Mouse (Mus musculus) heart, embryonic 11.5 days (tissue): ENCODE results near the gene Olfr690. TPM values are rescaled to one million over a fixed set of nuclear protein-coding genes. Genes with fewer than 3 reads are reported as not detected.

Experiments
- ATAC-seq: fragments of 200-750 bp; cut with Nextera tagmentation; replicated peaks from 2 replicates; pipeline ENCODE4 v1.8.0; 2017; ENCODE audit warnings: moderate library complexity; ENCODE audit not compliant: insufficient number of reproducible peaks, low FRiP score, low TSS enrichment
- H3K27ac ChIP-seq: fragments of 300-500 bp; sonication (generic); 2 replicates; pipeline ENCODE4 v1.5.1; 2014; ENCODE audit warnings: mild to moderate bottlenecking, low read depth, low read length
- H3K27me3 ChIP-seq: fragments of 300-500 bp; sonication (generic); 2 replicates; pipeline ENCODE4 v1.6.1; 2014; ENCODE audit warnings: mild to moderate bottlenecking, low read length, mixed read lengths; ENCODE audit not compliant: control insufficient read depth, insufficient read depth
- H3K36me3 ChIP-seq: fragments of 300-500 bp; sonication (generic); 2 replicates; pipeline ENCODE4 v1.6.1; 2014; ENCODE audit warnings: mild to moderate bottlenecking, low read length, moderate library complexity, mixed read lengths; ENCODE audit not compliant: control insufficient read depth, insufficient read depth
- H3K4me1 ChIP-seq: fragments of 300-500 bp; sonication (generic); 2 replicates; pipeline ENCODE4 v1.6.1; 2014; ENCODE audit warnings: low read length; ENCODE audit not compliant: control insufficient read depth, insufficient read depth
- H3K4me2 ChIP-seq: fragments of 300-500 bp; sonication (generic); 2 replicates; pipeline ENCODE4 v1.6.1; 2014; ENCODE audit warnings: mild to moderate bottlenecking, moderate library complexity
- H3K4me3 ChIP-seq: fragments of 300-500 bp; sonication (generic); 2 replicates; pipeline ENCODE4 v1.5.1; 2014; ENCODE audit warnings: low read depth, low read length
- H3K9ac ChIP-seq: fragments of 300-500 bp; sonication (generic); 2 replicates; pipeline ENCODE4 v1.6.1; 2014; ENCODE audit warnings: mild to moderate bottlenecking, low read depth, low read length, moderate library complexity
- H3K9me3 ChIP-seq: fragments of 300-500 bp; sonication (generic); replicated peaks from 2 replicates; pipeline ENCODE4 v1.6.1; 2016; ENCODE audit warnings: low read length; ENCODE audit not compliant: control insufficient read depth
- WGBS: fragments of 180-500 bp; shearing (Covaris S2); extraction: QIAGEN DNeasy Blood & Tissue Kit; methylation state at CpG from one replicate; pipeline ENCODE4 v1.1.7; 2014; ENCODE audit not compliant: insufficient replicate concordance; 5-methylcytosine and 5-hydroxymethylcytosine counted together
- polyA plus RNA-seq: library from polyadenylated mRNA; unstranded; fragments of >200 nt; fragmentation: Nextera tagmentation; extraction: Ambion mirVana; gene quantifications from 2 replicates; pipeline ENCODE4 v1.2.1, GENCODE M21; 2014

Gene Olfr690
- not detected in 2 replicates for polyA plus RNA-seq

GRCm38 (mm10) chr7:105334004-105334403, at the start of gene Olfr690:
Gene Olfr690, minus strand, starts transcription at chr7:105334104.
- Histone ChIP-seq H3K9ac (no peak within 1 kb of the TSS), H3K4me2 (no peak within 1 kb of the TSS), H3K27me3 (no peaks in the 10 kb centered on the region), H3K4me3 (no peak within 1 kb of the TSS), H3K9me3 (no peaks in the 10 kb centered on the region), H3K27ac (no peak within 1 kb of the TSS), H3K36me3 (no peaks in the 10 kb centered on the region), H3K4me1 (no peaks in the 10 kb centered on the region)
- no peak for ATAC-seq
- WGBS = 79% methylated on average over 1 of the region's 1 CpGs

- H3K9ac ChIP-seq = no peak overlapping the region
- H3K27me3 ChIP-seq = no peaks in the 10 kb centered on the region
- peaks cover 29% of the 10 kb centered on the region for H3K36me3 ChIP-seq
- H3K9me3 ChIP-seq = no peaks in the 10 kb centered on the region
- H3K4me1 ChIP-seq = no peaks in the 10 kb centered on the region
- H3K4me2 ChIP-seq = no peak overlapping the region
- no peak overlapping the region for H3K27ac ChIP-seq
- H3K4me3 ChIP-seq = no peak overlapping the region
- no peak for ATAC-seq
- 91% methylated on average over 3 of the region's 3 CpGs for WGBS
These were observed 46.4 kb upstream of the Olfr690 start for GRCm38 (mm10) chr7:105380329-105380728.

GRCm38 (mm10) chr7:105374866-105375265, 41.0 kb upstream of the Olfr690 start, which contains the start of gene Gm5901:
Gene Gm5901, plus strand, starts transcription at chr7:105375038.
- WGBS = 81% methylated on average over 1 of the region's 1 CpGs
- H3K36me3 ChIP-seq = peaks cover 12% of the 10 kb centered on the region; the same call in 1 of the 2 replicates
- no peaks in the 10 kb centered on the region for H3K27me3 ChIP-seq
- peaks cover 3% of the 10 kb centered on the region; the same call in 1 of the 2 replicates for H3K4me1 ChIP-seq
- H3K4me2 ChIP-seq = no peak within 1 kb of the TSS
- ATAC-seq = no peak
- H3K4me3 ChIP-seq = no peak within 1 kb of the TSS
- H3K9me3 ChIP-seq = no peaks in the 10 kb centered on the region
- no peak within 1 kb of the TSS for H3K27ac ChIP-seq
- no peak within 1 kb of the TSS for H3K9ac ChIP-seq

- no peak for ATAC-seq
- 90% methylated on average over 3 of the region's 3 CpGs for WGBS
- Histone ChIP-seq H3K4me3 (no peak overlapping the region), H3K36me3 (peaks cover 8% of the 10 kb centered on the region; the same call in 1 of the 2 replicates), H3K27ac (peak overlapping the region; percentile 62; the same call in 1 of the 2 replicates), H3K9ac (no peak overlapping the region), H3K4me1 (peaks cover 3% of the 10 kb centered on the region; the same call in 1 of the 2 replicates), H3K4me2 (no peak overlapping the region), H3K27me3 (no peaks in the 10 kb centered on the region), H3K9me3 (no peaks in the 10 kb centered on the region)
These were observed 40.1 kb upstream of the Olfr690 start for GRCm38 (mm10) chr7:105373976-105374375.

GRCm38 (mm10) chr7:105373509-105373908, 39.6 kb upstream of the Olfr690 start:
- peak overlapping the region; percentile 62 for H3K27ac ChIP-seq
- no peaks in the 10 kb centered on the region for H3K9me3 ChIP-seq
- peak; percentile 55; the same call in 1 of the 2 replicates for ATAC-seq
- no peaks in the 10 kb centered on the region for H3K27me3 ChIP-seq
- no peak overlapping the region for H3K4me3 ChIP-seq
- peaks cover 3% of the 10 kb centered on the region; the same call in 1 of the 2 replicates for H3K4me1 ChIP-seq
- H3K36me3 ChIP-seq = peaks cover 5% of the 10 kb centered on the region; the same call in 1 of the 2 replicates
- H3K9ac ChIP-seq = no peak overlapping the region
- WGBS = 46% methylated on average over 4 of the region's 4 CpGs
- no peak overlapping the region for H3K4me2 ChIP-seq

GRCm38 (mm10) chr7:105372912-105373311, 39.0 kb upstream of the Olfr690 start:
- Histone ChIP-seq H3K4me2 (no peak overlapping the region), H3K4me1 (peaks cover 3% of the 10 kb centered on the region; the same call in 1 of the 2 replicates), H3K9ac (no peak overlapping the region), H3K27ac (no peak overlapping the region), H3K4me3 (no peak overlapping the region), H3K36me3 (peaks cover 2% of the 10 kb centered on the region; the same call in 1 of the 2 replicates), H3K9me3 (no peaks in the 10 kb centered on the region), H3K27me3 (no peaks in the 10 kb centered on the region)
- ATAC-seq = no peak
- WGBS = 89% methylated on average over 1 of the region's 1 CpGs

GRCm38 (mm10) chr7:105368521-105368920, 34.6 kb upstream of the Olfr690 start:
- Histone ChIP-seq H3K9ac (no peak overlapping the region), H3K9me3 (no peaks in the 10 kb centered on the region), H3K4me1 (peaks cover under 1% of the 10 kb centered on the region; the same call in 1 of the 2 replicates), H3K36me3 (no peaks in the 10 kb centered on the region), H3K27me3 (no peaks in the 10 kb centered on the region), H3K4me3 (no peak overlapping the region), H3K27ac (no peak overlapping the region), H3K4me2 (no peak overlapping the region)
- 81% methylated on average over 4 of the region's 4 CpGs for WGBS
- no peak for ATAC-seq

GRCm38 (mm10) chr7:105367930-105368329, 34.0 kb upstream of the Olfr690 start, which contains the start of gene Olfr692:
Gene Olfr692, plus strand, starts transcription at chr7:105368230.
- H3K9ac ChIP-seq = no peak within 1 kb of the TSS
- H3K27me3 ChIP-seq = no peaks in the 10 kb centered on the region
- no peak within 1 kb of the TSS for H3K27ac ChIP-seq
- no peaks in the 10 kb centered on the region for H3K36me3 ChIP-seq
- WGBS = 88% methylated on average over 1 of the region's 1 CpGs
- H3K4me2 ChIP-seq = no peak within 1 kb of the TSS
- no peaks in the 10 kb centered on the region for H3K4me1 ChIP-seq
- no peak within 1 kb of the TSS for H3K4me3 ChIP-seq
- no peak for ATAC-seq
- H3K9me3 ChIP-seq = no peaks in the 10 kb centered on the region

GRCm38 (mm10) chr7:105367268-105367667, 33.4 kb upstream of the Olfr690 start:
- Histone ChIP-seq H3K4me3 (no peak overlapping the region), H3K27ac (no peak overlapping the region), H3K4me1 (no peaks in the 10 kb centered on the region), H3K4me2 (no peak overlapping the region), H3K9me3 (no peaks in the 10 kb centered on the region), H3K27me3 (no peaks in the 10 kb centered on the region), H3K36me3 (no peaks in the 10 kb centered on the region), H3K9ac (no peak overlapping the region)
- ATAC-seq = no peak
- 78% methylated on average over 5 of the region's 5 CpGs for WGBS
